Mouse (Mus musculus) monocyte, adult 2 months (primary cell): Measurements from ENCODE around the gene Capg.

Source experiments
- DNase-seq, 2 experiments: peaks; one replicate each; pipeline ENCODE4 v3.0.0; 2022; ENCODE audit warnings: low spot score in 2 of 2, low read depth in 1 of 2

Gene Capg

GRCm38 (mm10) chr6:72544283-72544987 is at the start of gene Capg:
Gene Capg, plus strand, starts transcription at chr6:72544391.
- DNase-seq: peak; percentile 44 to 48

GRCm38 (mm10) chr6:72498950-72499349 is 45.2 kb upstream of the Capg start:
- no peak for DNase-seq

- no peak for DNase-seq
Observed at GRCm38 (mm10) chr6:72503309-72503708, 40.9 kb upstream of the Capg start.

- DNase-seq: no peak
Observed at GRCm38 (mm10) chr6:72503939-72504338, 40.3 kb upstream of the Capg start.

- DNase-seq: no peak
Observed at GRCm38 (mm10) chr6:72506104-72506503, 38.1 kb upstream of the Capg start.

GRCm38 (mm10) chr6:72508596-72508995 is 35.6 kb upstream of the Capg start:
- DNase-seq: no peak

GRCm38 (mm10) chr6:72509872-72510435 is 34.2 kb upstream of the Capg start:
- no peak for DNase-seq

GRCm38 (mm10) chr6:72510686-72511421 is 33.3 kb upstream of the Capg start:
- DNase-seq: no peak

GRCm38 (mm10) chr6:72512386-72513070 is 31.7 kb upstream of the Capg start:
- DNase-seq: peak; percentile 42 to 73

- DNase-seq: no peak
Observed at GRCm38 (mm10) chr6:72513071-72513440, 31.1 kb upstream of the Capg start.

- DNase-seq: no peak
Observed at GRCm38 (mm10) chr6:72515644-72516043, 28.5 kb upstream of the Capg start.

GRCm38 (mm10) chr6:72518842-72519241 is 25.3 kb upstream of the Capg start:
- DNase-seq: no peak

GRCm38 (mm10) chr6:72519303-72519702 is 24.9 kb upstream of the Capg start:
- DNase-seq: no peak

GRCm38 (mm10) chr6:72519892-72520663 is 24.1 kb upstream of the Capg start:
- no peak for DNase-seq

- DNase-seq: no peak
Observed at GRCm38 (mm10) chr6:72520904-72521303, 23.3 kb upstream of the Capg start.

GRCm38 (mm10) chr6:72521607-72522006 is 22.6 kb upstream of the Capg start, which contains the start of gene Sh2d6:
Gene Sh2d6, minus strand, starts transcription at chr6:72521707.
- DNase-seq: no peak

GRCm38 (mm10) chr6:72522288-72522687 is 21.9 kb upstream of the Capg start:
- DNase-seq: no peak

GRCm38 (mm10) chr6:72523222-72523621 is 21.0 kb upstream of the Capg start:
- DNase-seq: no peak

GRCm38 (mm10) chr6:72524160-72524559 is 20.0 kb upstream of the Capg start:
- no peak for DNase-seq

- DNase-seq: no peak
Observed at GRCm38 (mm10) chr6:72527070-72527469, 17.1 kb upstream of the Capg start.
